ENCODE assay signal across 23 mouse cellular contexts in genomic region chr17:63684026-63684425, GRCm38 (mm10).
"Had no signal": no experiment of that assay in that cellular context is flagged by ENCODE, and none has a peak within 500 bp of the region (broad histone marks: within the 10 kb centered on the region; RNA-seq: fewer than 3 reads in every experiment).

No protein-coding gene starts in this region.

- H3K27me3 ChIP-seq: heart, embryonic 13.5 days; heart, embryonic 15.5 days; hindbrain, embryonic 13.5 days; hindbrain, embryonic 15.5 days; limb, embryonic 13.5 days; limb, embryonic 15.5 days; liver, embryonic 12.5 days had no signal

- H3K4me3 ChIP-seq: gastrocnemius, adult 2 months; heart, embryonic 10.5 days; heart, embryonic 13.5 days; heart, embryonic 15.5 days; hindbrain, embryonic 13.5 days; hindbrain, embryonic 15.5 days; limb, embryonic 13.5 days; limb, embryonic 15.5 days; liver, embryonic 12.5 days had no signal

- H3K4me1 ChIP-seq: heart, embryonic 10.5 days; heart, embryonic 15.5 days; hindbrain, embryonic 15.5 days; limb, embryonic 13.5 days; liver, embryonic 12.5 days had no signal

- DNase-seq: gastrocnemius, adult 2 months; gastrocnemius, postnatal 10 days; gastrocnemius, postnatal 25 days; heart, adult 18-20 months; heart, postnatal 14 days; heart, postnatal 36 days; kidney, adult 11 months; kidney, adult 2 months; kidney, postnatal 14 days; kidney, postnatal 36 days; layer of hippocampus, adult 9-11 months; layer of hippocampus, postnatal 36 days; left cerebral cortex, postnatal 4 days had no signal

- H3K9ac ChIP-seq: heart, embryonic 13.5 days; heart, embryonic 15.5 days; hindbrain, embryonic 13.5 days; hindbrain, embryonic 15.5 days; limb, embryonic 13.5 days; limb, embryonic 15.5 days; liver, embryonic 12.5 days had no signal

- H3K4me2 ChIP-seq: heart, embryonic 13.5 days; heart, embryonic 15.5 days; hindbrain, embryonic 13.5 days; hindbrain, embryonic 15.5 days; limb, embryonic 13.5 days; limb, embryonic 15.5 days; liver, embryonic 12.5 days had no signal

- H3K9me3 ChIP-seq: heart, embryonic 10.5 days; heart, embryonic 13.5 days; heart, embryonic 15.5 days; hindbrain, embryonic 13.5 days; hindbrain, embryonic 15.5 days; limb, embryonic 13.5 days; limb, embryonic 15.5 days; liver, embryonic 12.5 days had no signal

- H3K27ac ChIP-seq: gastrocnemius, adult 2 months; heart, embryonic 10.5 days; heart, embryonic 13.5 days; heart, embryonic 15.5 days; hindbrain, embryonic 13.5 days; hindbrain, embryonic 15.5 days; hindbrain, postnatal 0 days; limb, embryonic 13.5 days; limb, embryonic 15.5 days; liver, embryonic 12.5 days had no signal

- H3K36me3 ChIP-seq: heart, embryonic 10.5 days; heart, embryonic 13.5 days; heart, embryonic 15.5 days; hindbrain, embryonic 13.5 days; hindbrain, embryonic 15.5 days; limb, embryonic 13.5 days; limb, embryonic 15.5 days; liver, embryonic 12.5 days had no signal

- ATAC-seq: hindbrain, postnatal 0 days; intestine, embryonic 16.5 days; liver, embryonic 12.5 days had no signal
